Mouse (Mus musculus): ENCODE results near the gene Lrrc28. TPM values are rescaled to one million over a fixed set of nuclear protein-coding genes. Genes with fewer than 3 reads are reported as not detected.
A peak's percentile ranks its signal among the peaks of the same experiment; 100 is the strongest.

Gene Lrrc28
- polyA plus RNA-seq, 1 experiment = 9.1 TPM

GRCm38 (mm10) chr7:67672650-67673049 lies 27.6 kb upstream of the Lrrc28 start:
- H3K36me3 ChIP-seq (ENCODE audit: control insufficient read depth, insufficient read depth) = peaks cover 4% of the 10 kb centered on the region
- TF ChIP-seq CTCF (IDR thresholded peaks at IDR 0.05; ENCODE audit: control insufficient read depth, insufficient read depth, insufficient read length) (peak; percentile 82), USF1 (IDR thresholded peaks at IDR 0.05; ENCODE audit: low read depth) (no peak)

GRCm38 (mm10) chr7:67670965-67671364 lies 25.9 kb upstream of the Lrrc28 start:
- H3K36me3 ChIP-seq (ENCODE audit: control insufficient read depth, insufficient read depth) = peaks cover 8% of the 10 kb centered on the region
- H3K79me3 ChIP-seq (ENCODE audit: low read depth) = no peaks in the 10 kb centered on the region
- H3ac ChIP-seq (ENCODE audit: control insufficient read depth, insufficient read length, low read depth) = no peak overlapping the region
- H3K79me2 ChIP-seq (ENCODE audit: control insufficient read depth, insufficient read depth) = no peaks in the 10 kb centered on the region
- H3K27me3 ChIP-seq (ENCODE audit: control insufficient read depth, insufficient read depth, insufficient read length) = no peaks in the 10 kb centered on the region
- H3K4me3 ChIP-seq (ENCODE audit: insufficient read depth, poor library complexity, severe bottlenecking) = no peak overlapping the region
- no peak for TF ChIP-seq FOSL1 (IDR thresholded peaks at IDR 0.05; ENCODE audit: insufficient read depth, low read length, poor library complexity, severe bottlenecking)

More at GRCm38 (mm10) chr7:67672650-67673049, 27.6 kb upstream of the Lrrc28 start:
- H3K79me2 ChIP-seq (ENCODE audit: control insufficient read depth, insufficient read depth) = no peaks in the 10 kb centered on the region
- no peaks in the 10 kb centered on the region for H3K27me3 ChIP-seq (ENCODE audit: control insufficient read depth, insufficient read depth, insufficient read length)
- H3K4me3 ChIP-seq (ENCODE audit: insufficient read depth, poor library complexity, severe bottlenecking) = no peak overlapping the region
- no peaks in the 10 kb centered on the region for H3K79me3 ChIP-seq (ENCODE audit: low read depth)
- no peak overlapping the region for H3ac ChIP-seq (ENCODE audit: control insufficient read depth, insufficient read length, low read depth)

GRCm38 (mm10) chr7:67663981-67664694 lies 19.1 kb upstream of the Lrrc28 start:
- no peaks in the 10 kb centered on the region for H3K79me2 ChIP-seq (ENCODE audit: control insufficient read depth, insufficient read depth)
- H3K36me3 ChIP-seq (ENCODE audit: control insufficient read depth, insufficient read depth) = peaks cover 4% of the 10 kb centered on the region
- no peak overlapping the region for H3ac ChIP-seq (ENCODE audit: control insufficient read depth, insufficient read length, low read depth)
- no peaks in the 10 kb centered on the region for H3K27me3 ChIP-seq (ENCODE audit: control insufficient read depth, insufficient read depth, insufficient read length)
- no peak for TF ChIP-seq USF1 (IDR thresholded peaks at IDR 0.05; ENCODE audit: low read depth)
- no peak for TF ChIP-seq FOSL1 (IDR thresholded peaks at IDR 0.05; ENCODE audit: insufficient read depth, low read length, poor library complexity, severe bottlenecking)
- no peak for TF ChIP-seq MAX (IDR thresholded peaks at IDR 0.05)
- TF ChIP-seq CTCF (IDR thresholded peaks at IDR 0.05; ENCODE audit: control insufficient read depth, insufficient read depth, insufficient read length) = no peak
- no peak for TF ChIP-seq CEBPB (IDR thresholded peaks at IDR 0.05; ENCODE audit: low read depth)
- TF ChIP-seq MYOD1 (IDR thresholded peaks at IDR 0.05; ENCODE audit: control insufficient read depth, insufficient read length, low read depth) = no peak
- no peak for TF ChIP-seq MYOG (IDR thresholded peaks at IDR 0.05; ENCODE audit: control insufficient read depth, extremely low read depth, insufficient read length)
- H3K4me3 ChIP-seq (ENCODE audit: insufficient read depth, poor library complexity, severe bottlenecking) = no peak overlapping the region
- H3K79me3 ChIP-seq (ENCODE audit: low read depth) = no peaks in the 10 kb centered on the region

- Histone ChIP-seq H3K79me3 (ENCODE audit: low read depth) (no peaks in the 10 kb centered on the region), H3K4me3 (ENCODE audit: insufficient read depth, poor library complexity, severe bottlenecking) (no peak overlapping the region), H3K36me3 (ENCODE audit: control insufficient read depth, insufficient read depth) (peaks cover 4% of the 10 kb centered on the region), H3ac (ENCODE audit: control insufficient read depth, insufficient read length, low read depth) (no peak overlapping the region), H3K27me3 (ENCODE audit: control insufficient read depth, insufficient read depth, insufficient read length) (no peaks in the 10 kb centered on the region), H3K79me2 (ENCODE audit: control insufficient read depth, insufficient read depth) (no peaks in the 10 kb centered on the region)
- TF ChIP-seq USF1 (IDR thresholded peaks at IDR 0.05; ENCODE audit: low read depth) = no peak
- no peak for TF ChIP-seq MYOG (IDR thresholded peaks at IDR 0.05; ENCODE audit: control insufficient read depth, extremely low read depth, insufficient read length)
- TF ChIP-seq FOSL1 (IDR thresholded peaks at IDR 0.05; ENCODE audit: insufficient read depth, low read length, poor library complexity, severe bottlenecking) = no peak
- TF ChIP-seq MYOD1 (IDR thresholded peaks at IDR 0.05; ENCODE audit: control insufficient read depth, insufficient read length, low read depth) = no peak
- TF ChIP-seq MAX (IDR thresholded peaks at IDR 0.05) = no peak
- TF ChIP-seq CEBPB (IDR thresholded peaks at IDR 0.05; ENCODE audit: low read depth) = no peak
- TF ChIP-seq CTCF (IDR thresholded peaks at IDR 0.05; ENCODE audit: control insufficient read depth, insufficient read depth, insufficient read length) = no peak
Measured at GRCm38 (mm10) chr7:67662424-67662823, 17.4 kb upstream of the Lrrc28 start.

GRCm38 (mm10) chr7:67658110-67658509 lies 13.0 kb upstream of the Lrrc28 start:
- TF ChIP-seq CTCF (IDR thresholded peaks at IDR 0.05; ENCODE audit: control insufficient read depth, insufficient read depth, insufficient read length) (no peak), FOSL1 (IDR thresholded peaks at IDR 0.05; ENCODE audit: insufficient read depth, low read length, poor library complexity, severe bottlenecking) (no peak), USF1 (IDR thresholded peaks at IDR 0.05; ENCODE audit: low read depth) (no peak), MYOG (IDR thresholded peaks at IDR 0.05; ENCODE audit: control insufficient read depth, extremely low read depth, insufficient read length) (no peak), CEBPB (IDR thresholded peaks at IDR 0.05; ENCODE audit: low read depth) (no peak), MAX (IDR thresholded peaks at IDR 0.05) (no peak), MYOD1 (IDR thresholded peaks at IDR 0.05; ENCODE audit: control insufficient read depth, insufficient read length, low read depth) (no peak)
- Histone ChIP-seq H3ac (ENCODE audit: control insufficient read depth, insufficient read length, low read depth) (no peak overlapping the region), H3K4me3 (ENCODE audit: insufficient read depth, poor library complexity, severe bottlenecking) (no peak overlapping the region)

GRCm38 (mm10) chr7:67655186-67655585 lies 10.1 kb upstream of the Lrrc28 start:
- no peak for TF ChIP-seq CTCF (IDR thresholded peaks at IDR 0.05; ENCODE audit: control insufficient read depth, insufficient read depth, insufficient read length)
- TF ChIP-seq MYOG (IDR thresholded peaks at IDR 0.05; ENCODE audit: control insufficient read depth, extremely low read depth, insufficient read length) = no peak
- TF ChIP-seq MYOD1 (IDR thresholded peaks at IDR 0.05; ENCODE audit: control insufficient read depth, insufficient read length, low read depth) = no peak
- Histone ChIP-seq H3K36me3 (ENCODE audit: control insufficient read depth, insufficient read depth) (no peaks in the 10 kb centered on the region), H3K4me3 (ENCODE audit: insufficient read depth, poor library complexity, severe bottlenecking) (no peak overlapping the region), H3K27me3 (ENCODE audit: control insufficient read depth, insufficient read depth, insufficient read length) (no peaks in the 10 kb centered on the region), H3ac (ENCODE audit: control insufficient read depth, insufficient read length, low read depth) (no peak overlapping the region), H3K79me3 (ENCODE audit: low read depth) (peaks cover 3% of the 10 kb centered on the region), H3K79me2 (ENCODE audit: control insufficient read depth, insufficient read depth) (peaks cover 10% of the 10 kb centered on the region)

More at GRCm38 (mm10) chr7:67658110-67658509, 13.0 kb upstream of the Lrrc28 start:
- Histone ChIP-seq H3K27me3 (ENCODE audit: control insufficient read depth, insufficient read depth, insufficient read length) (no peaks in the 10 kb centered on the region), H3K79me3 (ENCODE audit: low read depth) (no peaks in the 10 kb centered on the region), H3K36me3 (ENCODE audit: control insufficient read depth, insufficient read depth) (no peaks in the 10 kb centered on the region), H3K79me2 (ENCODE audit: control insufficient read depth, insufficient read depth) (no peaks in the 10 kb centered on the region)
